14 mouse cellular contexts compared by ENCODE assay signal in genomic region chr19:46897135-46897534, GRCm38 (mm10).
A peak's percentile ranks its signal among the peaks of the same experiment; 100 is the strongest.
DNase-seq lines count a peak whose midpoint lies in the region; ATAC-seq and TF ChIP-seq lines count a peak whose summit lies in the region.
"Had no signal": no experiment of that assay in that cellular context is flagged by ENCODE, and none has a peak within 500 bp of the region (broad histone marks: within the 10 kb centered on the region; RNA-seq: fewer than 3 reads in every experiment).

No protein-coding gene starts in this region.

- H3K9ac ChIP-seq in intestine, postnatal 0 days (ENCODE audit: low read depth, low read length): no peak overlapping the region
- H3K9ac ChIP-seq in intestine, embryonic 15.5 days: no peak overlapping the region
- H3K9ac ChIP-seq in lung, postnatal 0 days (replicated peaks; ENCODE audit: low read depth): no peak overlapping the region
- H3K9ac ChIP-seq: forebrain, embryonic 13.5 days; liver, embryonic 15.5 days; neural tube, embryonic 13.5 days had no signal

- H3K4me1 ChIP-seq in intestine, postnatal 0 days (replicated peaks; ENCODE audit: control insufficient read depth, insufficient read depth, low read length): 0 out of 2 replicates have a peak, but pooled peaks cover 3% of the 10 kb centered on the region
- H3K4me1 ChIP-seq in intestine, embryonic 15.5 days (replicated peaks): no peaks in the 10 kb centered on the region
- no peaks in the 10 kb centered on the region for H3K4me1 ChIP-seq in lung, postnatal 0 days (ENCODE audit: insufficient read depth, low read depth, low read length)
- H3K4me1 ChIP-seq in embryonic facial prominence, embryonic 10.5 days: no peaks in the 10 kb centered on the region
- H3K4me1 ChIP-seq: forebrain, embryonic 13.5 days; neural tube, embryonic 13.5 days had no signal

- ATAC-seq in intestine, postnatal 0 days: no peak
- ATAC-seq in intestine, embryonic 15.5 days: no peak
- ATAC-seq in lung, postnatal 0 days: no peak
- no peak for ATAC-seq in Patski
- ATAC-seq: activated CD4-positive, CD25-positive, alpha-beta regulatory T cell, adult 4 months; forebrain, embryonic 13.5 days had no signal

- CTCF ChIA-PET in Patski (lab: Charles Lee): interaction anchor here (1.4 to 1.5 kb wide), 3 partner anchors 10 to 42 kb away, joined by 3 to 4 read pairs (median 3); no protein-coding TSS in a partner anchor

- peak overlapping the region; percentile 46; the same call in 1 of the 2 replicates for H3K27ac ChIP-seq in intestine, postnatal 0 days (ENCODE audit: low read depth, low read length)
- no peak overlapping the region for H3K27ac ChIP-seq in intestine, embryonic 15.5 days
- no peak overlapping the region for H3K27ac ChIP-seq in lung, postnatal 0 days (ENCODE audit: low read length)
- H3K27ac ChIP-seq in embryonic facial prominence, embryonic 10.5 days (replicated peaks): no peak overlapping the region
- H3K27ac ChIP-seq: forebrain, embryonic 13.5 days; liver, embryonic 15.5 days; neural tube, embryonic 13.5 days had no signal

- TF ChIP-seq EP300 in lung, postnatal 0 days (IDR thresholded peaks at IDR 0.05): no peak

- no peak overlapping the region for H3K4me2 ChIP-seq in intestine, postnatal 0 days (replicated peaks; ENCODE audit: low read depth)
- H3K4me2 ChIP-seq in intestine, embryonic 15.5 days (replicated peaks): no peak overlapping the region
- H3K4me2 ChIP-seq in lung, postnatal 0 days (replicated peaks; ENCODE audit: low read depth, low read length): no peak overlapping the region
- H3K4me2 ChIP-seq: forebrain, embryonic 13.5 days; heart, embryonic 11.5 days; liver, embryonic 15.5 days; neural tube, embryonic 13.5 days had no signal

- H3K36me3 ChIP-seq in intestine, postnatal 0 days (ENCODE audit: control insufficient read depth, insufficient read depth): peaks cover 12% of the 10 kb centered on the region
- H3K36me3 ChIP-seq in intestine, embryonic 15.5 days: peaks cover 19% of the 10 kb centered on the region
- peaks cover 23% of the 10 kb centered on the region for H3K36me3 ChIP-seq in lung, postnatal 0 days (ENCODE audit: insufficient read depth, low read length)
- H3K36me3 ChIP-seq in embryonic facial prominence, embryonic 10.5 days (replicated peaks): peaks cover 56% of the 10 kb centered on the region

- DNase-seq in lung, postnatal 0 days (ENCODE audit: low spot score): no peak
- no peak for DNase-seq in lung, postnatal 4 days
- no peak for DNase-seq in Patski (ENCODE audit: low read depth, low spot score)
- DNase-seq in testis, postnatal 10 days (ENCODE audit: low spot score): peak; percentile 40
- no peak for DNase-seq in embryonic facial prominence, embryonic 10.5 days (ENCODE audit: low spot score)
- DNase-seq: adrenal gland, postnatal 36 days; kidney, adult 18-20 months had no signal

- POLR2A ChIA-PET in Patski (lab: Charles Lee): no interaction called here

- in situ Hi-C loops in Patski (cut with MboI; ENCODE audit: low pct_unique_long_range_greater_than_20kb): no loop called here

- H3K4me3 ChIP-seq in intestine, postnatal 0 days (ENCODE audit: low read depth, low read length): no peak overlapping the region
- H3K4me3 ChIP-seq in intestine, embryonic 15.5 days (replicated peaks): no peak overlapping the region
- no peak overlapping the region for H3K4me3 ChIP-seq in lung, postnatal 0 days (ENCODE audit: low read depth, low read length)
- H3K4me3 ChIP-seq in embryonic facial prominence, embryonic 10.5 days: no peak overlapping the region
- H3K4me3 ChIP-seq: forebrain, embryonic 13.5 days; liver, embryonic 15.5 days; neural tube, embryonic 13.5 days had no signal

- H3K9me3 ChIP-seq in intestine, postnatal 0 days (ENCODE audit: control insufficient read depth): no peaks in the 10 kb centered on the region
- H3K9me3 ChIP-seq in intestine, embryonic 15.5 days: no peaks in the 10 kb centered on the region
- H3K9me3 ChIP-seq in lung, postnatal 0 days (ENCODE audit: low read length): no peaks in the 10 kb centered on the region
- peaks cover 6% of the 10 kb centered on the region for H3K9me3 ChIP-seq in embryonic facial prominence, embryonic 10.5 days
- H3K9me3 ChIP-seq: forebrain, embryonic 13.5 days had no signal

- H3K27me3 ChIP-seq in intestine, postnatal 0 days (replicated peaks; ENCODE audit: control insufficient read depth, insufficient read depth, low read length): no peaks in the 10 kb centered on the region
- H3K27me3 ChIP-seq in intestine, embryonic 15.5 days (replicated peaks): no peaks in the 10 kb centered on the region
- H3K27me3 ChIP-seq in lung, postnatal 0 days (replicated peaks; ENCODE audit: insufficient read depth, low read length): no peaks in the 10 kb centered on the region
- H3K27me3 ChIP-seq in Patski: no peaks in the 10 kb centered on the region
- no peaks in the 10 kb centered on the region for H3K27me3 ChIP-seq in embryonic facial prominence, embryonic 10.5 days (replicated peaks; ENCODE audit: low read depth, poor library complexity, severe bottlenecking)
- H3K27me3 ChIP-seq: forebrain, embryonic 13.5 days; liver, embryonic 15.5 days; neural tube, embryonic 13.5 days had no signal

- TF ChIP-seq CTCF in intestine, postnatal 0 days (IDR thresholded peaks at IDR 0.05; ENCODE audit: low read depth): peak; percentile 44
- peak; percentile 51 for TF ChIP-seq CTCF in lung, postnatal 0 days (IDR thresholded peaks at IDR 0.05)
- TF ChIP-seq CTCF in Patski (IDR thresholded peaks at IDR 0.05): peak; percentile 57

- WGBS in intestine, postnatal 0 days: 87% methylated on average over 3 of the region's 3 CpGs
- WGBS in intestine, embryonic 15.5 days: 86% methylated on average over 3 of the region's 3 CpGs
- WGBS in lung, postnatal 0 days: 88% methylated on average over 3 of the region's 3 CpGs
- 87% methylated on average over 3 of the region's 3 CpGs for WGBS in embryonic facial prominence, embryonic 10.5 days
